Mouse (Mus musculus) heart, embryonic 11.5 days (tissue): Measurements from ENCODE around the gene Vamp5. TPM values are rescaled to one million over a fixed set of nuclear protein-coding genes. Genes with fewer than 3 reads are reported as not detected.

Experiments used
- ATAC-seq: fragments of 200-750 bp; cut with Nextera tagmentation; replicated peaks from 2 replicates; pipeline ENCODE4 v1.8.0; 2017; ENCODE audit warnings: moderate library complexity; ENCODE audit not compliant: insufficient number of reproducible peaks, low FRiP score, low TSS enrichment
- H3K27ac ChIP-seq: fragments of 300-500 bp; sonication (generic); 2 replicates; pipeline ENCODE4 v1.5.1; 2014; ENCODE audit warnings: mild to moderate bottlenecking, low read depth, low read length
- H3K27me3 ChIP-seq: fragments of 300-500 bp; sonication (generic); 2 replicates; pipeline ENCODE4 v1.6.1; 2014; ENCODE audit warnings: mild to moderate bottlenecking, low read length, mixed read lengths; ENCODE audit not compliant: control insufficient read depth, insufficient read depth
- H3K36me3 ChIP-seq: fragments of 300-500 bp; sonication (generic); 2 replicates; pipeline ENCODE4 v1.6.1; 2014; ENCODE audit warnings: mild to moderate bottlenecking, low read length, moderate library complexity, mixed read lengths; ENCODE audit not compliant: control insufficient read depth, insufficient read depth
- H3K4me1 ChIP-seq: fragments of 300-500 bp; sonication (generic); 2 replicates; pipeline ENCODE4 v1.6.1; 2014; ENCODE audit warnings: low read length; ENCODE audit not compliant: control insufficient read depth, insufficient read depth
- H3K4me2 ChIP-seq: fragments of 300-500 bp; sonication (generic); 2 replicates; pipeline ENCODE4 v1.6.1; 2014; ENCODE audit warnings: mild to moderate bottlenecking, moderate library complexity
- H3K4me3 ChIP-seq: fragments of 300-500 bp; sonication (generic); 2 replicates; pipeline ENCODE4 v1.5.1; 2014; ENCODE audit warnings: low read depth, low read length
- H3K9ac ChIP-seq: fragments of 300-500 bp; sonication (generic); 2 replicates; pipeline ENCODE4 v1.6.1; 2014; ENCODE audit warnings: mild to moderate bottlenecking, low read depth, low read length, moderate library complexity
- H3K9me3 ChIP-seq: fragments of 300-500 bp; sonication (generic); replicated peaks from 2 replicates; pipeline ENCODE4 v1.6.1; 2016; ENCODE audit warnings: low read length; ENCODE audit not compliant: control insufficient read depth
- WGBS: fragments of 180-500 bp; shearing (Covaris S2); extraction: QIAGEN DNeasy Blood & Tissue Kit; methylation state at CpG from one replicate; pipeline ENCODE4 v1.1.7; 2014; ENCODE audit not compliant: insufficient replicate concordance; 5-methylcytosine and 5-hydroxymethylcytosine counted together
- polyA plus RNA-seq: library from polyadenylated mRNA; unstranded; fragments of >200 nt; fragmentation: Nextera tagmentation; extraction: Ambion mirVana; gene quantifications from 2 replicates; pipeline ENCODE4 v1.2.1, GENCODE M21; 2014

Gene Vamp5
- polyA plus RNA-seq, 1 experiment from 2014 or later = 55.3 TPM

GRCm38 (mm10) chr6:72364985-72365384 lies 15.3 kb downstream of the Vamp5 start:
- Histone ChIP-seq H3K9ac (no peak overlapping the region), H3K27me3 (no peaks in the 10 kb centered on the region), H3K27ac (no peak overlapping the region), H3K4me2 (no peak overlapping the region), H3K4me1 (peaks cover 14% of the 10 kb centered on the region), H3K4me3 (no peak overlapping the region), H3K9me3 (no peaks in the 10 kb centered on the region), H3K36me3 (0 out of 2 replicates have a peak, but pooled peaks cover 5% of the 10 kb centered on the region)
- WGBS = 78% methylated on average over 6 of the region's 6 CpGs
- no peak for ATAC-seq

GRCm38 (mm10) chr6:72364009-72364408 lies 16.3 kb downstream of the Vamp5 start:
- ATAC-seq = no peak
- H3K4me3 ChIP-seq = no peak overlapping the region
- H3K4me1 ChIP-seq = peaks cover 14% of the 10 kb centered on the region
- no peaks in the 10 kb centered on the region for H3K9me3 ChIP-seq
- 0 out of 2 replicates have a peak, but pooled peaks cover 5% of the 10 kb centered on the region for H3K36me3 ChIP-seq
- no peak overlapping the region for H3K9ac ChIP-seq
- no peak overlapping the region for H3K27ac ChIP-seq
- WGBS = 45% methylated on average over 7 of the region's 7 CpGs
- no peak overlapping the region for H3K4me2 ChIP-seq
- H3K27me3 ChIP-seq = no peaks in the 10 kb centered on the region

GRCm38 (mm10) chr6:72362132-72363028 lies 17.9 kb downstream of the Vamp5 start:
- Histone ChIP-seq H3K4me1 (peaks cover 21% of the 10 kb centered on the region), H3K27me3 (no peaks in the 10 kb centered on the region), H3K4me2 (peak overlapping the region; percentile 89), H3K9me3 (no peaks in the 10 kb centered on the region), H3K36me3 (peaks cover 11% of the 10 kb centered on the region; the same call in 1 of the 2 replicates), H3K9ac (peak overlapping the region; percentile 82), H3K27ac (peak overlapping the region; percentile 63), H3K4me3 (peak overlapping the region; percentile 88)
- peak; percentile 96 for ATAC-seq
- under 1% methylated on average over 42 of the region's 42 CpGs for WGBS

- no peaks in the 10 kb centered on the region for H3K9me3 ChIP-seq
- H3K9ac ChIP-seq = peak overlapping the region; percentile 82
- no peaks in the 10 kb centered on the region for H3K27me3 ChIP-seq
- H3K4me2 ChIP-seq = peak overlapping the region; percentile 89
- H3K27ac ChIP-seq = peak overlapping the region; percentile 29; the same call in 1 of the 2 replicates
- ATAC-seq = no peak
- H3K4me1 ChIP-seq = peaks cover 28% of the 10 kb centered on the region
- peaks cover 11% of the 10 kb centered on the region; the same call in 1 of the 2 replicates for H3K36me3 ChIP-seq
- peak overlapping the region; percentile 88 for H3K4me3 ChIP-seq
- WGBS = 23% methylated on average over 5 of the region's 5 CpGs
These were observed 19.1 kb downstream of the Vamp5 start for GRCm38 (mm10) chr6:72361121-72361551.

GRCm38 (mm10) chr6:72360599-72360935 lies 19.7 kb downstream of the Vamp5 start:
- no peaks in the 10 kb centered on the region for H3K9me3 ChIP-seq
- no peaks in the 10 kb centered on the region for H3K27me3 ChIP-seq
- 73% methylated on average over 7 of the region's 7 CpGs for WGBS
- H3K27ac ChIP-seq = no peak overlapping the region
- peak overlapping the region; percentile 34; the same call in 1 of the 2 replicates for H3K9ac ChIP-seq
- peaks cover 33% of the 10 kb centered on the region for H3K4me1 ChIP-seq
- no peak overlapping the region for H3K4me3 ChIP-seq
- no peak for ATAC-seq
- H3K4me2 ChIP-seq = no peak overlapping the region
- H3K36me3 ChIP-seq = peaks cover 11% of the 10 kb centered on the region; the same call in 1 of the 2 replicates

GRCm38 (mm10) chr6:72359891-72360598 lies 20.2 kb downstream of the Vamp5 start:
- 0 out of 2 replicates have a peak overlapping the region, but pooled peaks have one; percentile 34 for H3K9ac ChIP-seq
- peaks cover 34% of the 10 kb centered on the region for H3K4me1 ChIP-seq
- H3K27me3 ChIP-seq = no peaks in the 10 kb centered on the region
- no peak overlapping the region for H3K27ac ChIP-seq
- no peaks in the 10 kb centered on the region for H3K9me3 ChIP-seq
- WGBS = 85% methylated on average over 11 of the region's 11 CpGs
- H3K4me3 ChIP-seq = no peak overlapping the region
- no peak for ATAC-seq
- peaks cover 11% of the 10 kb centered on the region; the same call in 1 of the 2 replicates for H3K36me3 ChIP-seq
- H3K4me2 ChIP-seq = no peak overlapping the region

- 70% methylated on average over 2 of the region's 2 CpGs for WGBS
- Histone ChIP-seq H3K27ac (no peak overlapping the region), H3K4me1 (peaks cover 38% of the 10 kb centered on the region), H3K4me2 (no peak overlapping the region), H3K9ac (no peak overlapping the region), H3K4me3 (no peak overlapping the region), H3K27me3 (no peaks in the 10 kb centered on the region), H3K36me3 (peaks cover 11% of the 10 kb centered on the region; the same call in 1 of the 2 replicates), H3K9me3 (no peaks in the 10 kb centered on the region)
- ATAC-seq = no peak
These were observed 20.9 kb downstream of the Vamp5 start for GRCm38 (mm10) chr6:72359343-72359742.

- H3K4me2 ChIP-seq = no peak overlapping the region
- no peak overlapping the region for H3K9ac ChIP-seq
- H3K4me3 ChIP-seq = no peak overlapping the region
- H3K9me3 ChIP-seq = no peaks in the 10 kb centered on the region
- no peak for ATAC-seq
- H3K36me3 ChIP-seq = peaks cover 11% of the 10 kb centered on the region; the same call in 1 of the 2 replicates
- WGBS = 84% methylated on average over 10 of the region's 10 CpGs
- H3K4me1 ChIP-seq = peaks cover 38% of the 10 kb centered on the region
- 0 out of 2 replicates have a peak overlapping the region, but pooled peaks have one; percentile 15 for H3K27ac ChIP-seq
- H3K27me3 ChIP-seq = no peaks in the 10 kb centered on the region
These were observed 22.0 kb downstream of the Vamp5 start for GRCm38 (mm10) chr6:72358086-72358764.
